Mouse (Mus musculus) liver, adult 2 months (tissue): ENCODE measurements around the gene Gcc2.

Experiments
- CTCF ChIP-seq: fragments of 200-500 bp; IDR thresholded peaks from 2 replicates; pipeline ENCODE4 v1.5.1; 2011; ENCODE audit warnings: low read depth, low read length, control low read depth
- POLR2A ChIP-seq: fragments of 200-500 bp; IDR thresholded peaks from 2 replicates; pipeline ENCODE4 v1.6.1; 2011; ENCODE audit warnings: low read length, control low read depth; ENCODE audit not compliant: insufficient read depth; ENCODE audit errors: extremely low read depth

- TF ChIP-seq CTCF (no peak), POLR2A (0 out of 2 replicates have a peak, but pooled peaks have one; percentile 54)
These were observed at the start of gene Gcc2 for GRCm38 (mm10) chr10:58255213-58255892.
